Mouse (Mus musculus): ENCODE results near the gene Fbxw11.
A peak's percentile ranks its signal among the peaks of the same experiment; 100 is the strongest.

DNA sequence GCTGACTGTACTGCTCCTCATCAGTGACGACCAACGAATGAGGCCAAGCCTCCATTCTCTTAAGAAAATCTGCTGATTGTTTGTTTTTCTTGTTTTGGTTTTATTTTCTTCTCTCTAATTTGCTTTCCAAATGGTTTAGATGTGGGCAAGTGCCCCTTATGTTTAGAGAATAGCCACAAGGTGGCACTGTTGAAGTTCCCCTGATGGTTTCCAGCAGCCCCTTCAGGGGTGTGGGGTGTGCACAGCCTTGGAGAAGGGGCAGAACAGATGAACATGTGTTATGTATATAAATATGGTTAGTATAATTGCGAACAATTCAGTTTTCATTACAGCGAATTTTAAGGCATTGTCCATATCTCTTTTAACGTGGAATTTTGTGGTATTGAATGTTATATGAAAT, 71.7 kb downstream of the Fbxw11 start:
- TF ChIP-seq CTCF (IDR thresholded peaks at IDR 0.05) (peak; percentile 81), POLR2A (IDR thresholded peaks at IDR 0.05; ENCODE audit: insufficient read depth, low read depth, low read length) (no peak), EP300 (IDR thresholded peaks at IDR 0.05; ENCODE audit: insufficient read depth, low read depth, low read length) (no peak)

Measured in heart, adult 2 months (tissue).